Mouse (Mus musculus) central nervous system, embryonic 14 days (tissue): Measurements from ENCODE around the gene Wdr5b. TPM values are rescaled to one million over a fixed set of nuclear protein-coding genes. Genes with fewer than 3 reads are reported as not detected.

Experiments
- polyA plus RNA-seq: library from polyadenylated mRNA; depleted of rRNA; stranded (reverse); fragments of >200 nt; gene quantifications from 2 replicates; pipeline ENCODE4 v1.2.3, GENCODE M21; 2012; rRNA removed

Gene Wdr5b
- polyA plus RNA-seq, result 7.3 and 8.0 TPM in 2 replicates

GRCm38 (mm10) chr16:36040640-36041624 lies at the start of gene Wdr5b:
Gene Wdr5b, plus strand, starts transcription at chr16:36041190.

GRCm38 (mm10) chr16:36071450-36072379 lies 30.7 kb downstream of the Wdr5b start, which contains the start of the genes Fam162a and Ccdc58:
Gene Fam162a, minus strand, starts transcription at chr16:36071594.
Gene Ccdc58, plus strand, starts transcription at chr16:36071685.

Other genes starting within 250 kb of the Wdr5b start
- 1.2 and 1.7 TPM in 2 replicates for gene Parp14, start 169.6 kb upstream of the Wdr5b start, polyA plus RNA-seq
- gene Parp9, start 102.7 kb upstream of the Wdr5b start, polyA plus RNA-seq, result 3.1 and 3.7 TPM in 2 replicates
- 1.7 and 1.8 TPM in 2 replicates for gene Dtx3l, start 102.0 kb upstream of the Wdr5b start, polyA plus RNA-seq
- 29.4 and 34.6 TPM in 2 replicates for gene Kpna1, start 62.4 kb upstream of the Wdr5b start, polyA plus RNA-seq
- gene Fam162a, start 30.4 kb downstream of the Wdr5b start, polyA plus RNA-seq, result 156 and 159 TPM in 2 replicates
- 31.8 and 33.9 TPM in 2 replicates for gene Ccdc58, start 30.5 kb downstream of the Wdr5b start, polyA plus RNA-seq
- gene Csta1, start 90.1 kb downstream of the Wdr5b start, polyA plus RNA-seq, result 0.09 TPM in 1 of 2 replicates, not detected in the other
- 0.54 and 1.3 TPM in 2 replicates for gene Stfa2l1, start 115.6 kb downstream of the Wdr5b start, polyA plus RNA-seq
- 1.5 and 3.3 TPM in 2 replicates for gene Gm5483, start 143.0 kb downstream of the Wdr5b start, polyA plus RNA-seq
- not detected in 2 replicates for gene Gm5416, start 169.2 kb downstream of the Wdr5b start, polyA plus RNA-seq
- gene 2010005H15Rik, start 180.3 kb downstream of the Wdr5b start, polyA plus RNA-seq, result 0.65 and 0.76 TPM in 2 replicates
- 1.3 and 3.1 TPM in 2 replicates for gene Stfa1, start 235.8 kb downstream of the Wdr5b start, polyA plus RNA-seq